ENCODE assay signal across 1 mouse cellular context in the genomic region with DNA sequence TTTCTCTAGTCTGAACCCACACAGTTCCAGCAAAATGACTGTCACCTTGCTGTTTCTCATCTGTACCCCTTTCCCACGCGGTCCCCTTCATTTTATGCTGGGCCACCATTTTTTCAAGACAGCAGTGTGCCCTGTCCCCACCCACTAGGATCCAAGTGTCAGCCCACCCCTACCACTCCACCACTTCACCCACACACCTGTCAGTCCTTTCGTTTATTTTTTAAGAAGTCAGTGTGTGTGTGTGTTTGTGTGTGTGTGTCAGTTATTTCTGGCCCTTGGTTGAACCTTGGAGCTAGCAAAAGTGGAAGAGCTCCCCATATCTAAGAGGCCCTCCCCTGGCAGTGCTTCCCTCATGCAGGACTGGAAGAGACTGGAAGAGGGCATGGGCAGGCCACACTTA.
TF ChIP-seq lines count a peak whose summit lies in the region.

No protein-coding gene starts in this region.

TF ChIP-seq in CH12.LX, 34 proteins besides CTCF, POLR2A, EP300 and RAD21:
- TF ChIP-seq IRF4 (IDR thresholded peaks at IDR 0.05; ENCODE audit: low read depth, low read length), result 0 out of 2 replicates have a peak, but pooled peaks have one; percentile 9
- TF ChIP-seq SMC3 (IDR thresholded peaks at IDR 0.05; ENCODE audit: low read depth, low read length), result no peak
- no peak for TF ChIP-seq MAFK (IDR thresholded peaks at IDR 0.05; ENCODE audit: insufficient replicate concordance, low read length)
- TF ChIP-seq BHLHE40 (IDR thresholded peaks at IDR 0.05; ENCODE audit: low read depth, low read length), result no peak
- TF ChIP-seq GABPA (IDR thresholded peaks at IDR 0.05; ENCODE audit: insufficient replicate concordance, low read depth, low read length), result no peak
